Mouse (Mus musculus): ENCODE measurements around the gene Bcor. TPM values are rescaled to one million over a fixed set of nuclear protein-coding genes. Genes with fewer than 3 reads are reported as not detected.

Bcor gene
- 16.7 and 17.4 TPM in 2 replicates for polyA plus RNA-seq (2015; fragmentation: Nextera tagmentation; extraction: Ambion mirVana)

DNA sequence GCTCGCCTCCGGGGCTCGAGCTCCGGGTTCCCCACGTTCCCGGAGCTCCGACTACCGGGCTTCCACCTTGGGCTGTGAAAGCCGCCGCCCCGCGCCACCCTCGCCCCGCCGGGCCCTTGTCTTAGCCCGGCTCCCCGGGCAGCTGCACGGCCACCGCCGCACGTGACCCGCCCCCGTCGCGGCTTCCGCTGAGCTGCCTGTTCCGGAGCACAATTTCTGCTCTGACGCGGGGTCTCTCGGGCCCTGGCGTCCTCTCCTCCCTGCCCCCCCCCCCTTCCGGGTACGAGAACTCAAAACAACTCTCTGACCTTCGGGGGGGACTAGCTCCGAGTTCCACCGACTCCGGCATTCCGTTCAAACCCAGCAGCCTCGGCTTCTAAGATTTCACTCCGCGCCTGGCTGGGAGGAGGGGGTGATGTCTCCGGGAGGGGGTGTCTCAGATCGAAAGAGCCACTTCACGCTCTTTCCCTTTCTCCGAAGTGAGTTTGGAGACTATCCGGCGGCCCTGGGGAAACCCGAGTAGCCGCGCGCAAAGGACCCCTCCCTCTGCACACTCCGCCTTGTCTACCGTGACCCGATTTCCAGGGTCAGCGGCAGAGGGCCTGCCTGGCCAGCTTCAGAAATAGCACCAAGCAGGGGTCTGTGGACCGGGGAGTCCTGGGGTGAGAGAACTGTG is at the start of gene Bcor:
TSS of gene Bcor (minus strand) at position 375 of the 676 bp plus-strand sequence.
- peak; percentile 41; the same call in 1 of the 2 replicates for ATAC-seq (ENCODE audit: insufficient number of reproducible peaks, insufficient read depth, low FRiP score, low TSS enrichment, low read depth)

DNA sequence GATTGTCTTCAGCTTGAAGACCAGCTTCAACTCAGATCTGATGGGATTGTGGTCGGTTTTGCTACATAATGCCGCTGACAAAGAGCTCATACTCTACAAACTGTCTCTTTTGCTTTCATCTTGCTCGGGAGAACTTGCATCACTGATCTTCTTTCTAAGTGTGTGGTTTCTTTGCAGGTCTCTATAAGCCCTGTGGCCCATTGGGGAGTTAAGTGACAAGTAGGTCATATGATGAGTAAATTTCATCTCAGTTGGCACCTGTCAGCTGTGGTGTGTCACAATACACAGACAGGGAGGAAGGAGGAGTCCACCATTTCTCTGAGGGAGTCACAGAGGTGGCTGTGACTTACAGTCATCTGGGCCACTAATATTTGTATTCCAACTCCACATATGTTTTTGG is 42.8 kb upstream of the Bcor start:
- Histone ChIP-seq H3K27ac (no peak overlapping the region), H3K4me1 (no peaks in the 10 kb centered on the region), H3K9me3 (no peaks in the 10 kb centered on the region), H3K9ac (no peak overlapping the region), H3K36me3 (no peaks in the 10 kb centered on the region), H3K4me3 (no peak overlapping the region), H3K4me2 (no peak overlapping the region), H3K27me3 (no peaks in the 10 kb centered on the region)
- 73% methylated on average over 3 of the region's 3 CpGs for WGBS
- ATAC-seq (ENCODE audit: insufficient number of reproducible peaks, insufficient read depth, low FRiP score, low TSS enrichment, low read depth) = no peak

More for the DNA sequence above, at the start of gene Bcor:
- Histone ChIP-seq H3K9me3 (no peaks in the 10 kb centered on the region), H3K27ac (peak within 1 kb of the TSS; percentile 89), H3K4me3 (peak within 1 kb of the TSS; percentile 47), H3K36me3 (no peaks in the 10 kb centered on the region), H3K4me2 (peak within 1 kb of the TSS; percentile 63), H3K4me1 (peaks cover 31% of the 10 kb centered on the region), H3K9ac (peak within 1 kb of the TSS; percentile 67), H3K27me3 (peaks cover 57% of the 10 kb centered on the region)
- 4% methylated on average over 53 of the region's 56 CpGs for WGBS

DNA sequence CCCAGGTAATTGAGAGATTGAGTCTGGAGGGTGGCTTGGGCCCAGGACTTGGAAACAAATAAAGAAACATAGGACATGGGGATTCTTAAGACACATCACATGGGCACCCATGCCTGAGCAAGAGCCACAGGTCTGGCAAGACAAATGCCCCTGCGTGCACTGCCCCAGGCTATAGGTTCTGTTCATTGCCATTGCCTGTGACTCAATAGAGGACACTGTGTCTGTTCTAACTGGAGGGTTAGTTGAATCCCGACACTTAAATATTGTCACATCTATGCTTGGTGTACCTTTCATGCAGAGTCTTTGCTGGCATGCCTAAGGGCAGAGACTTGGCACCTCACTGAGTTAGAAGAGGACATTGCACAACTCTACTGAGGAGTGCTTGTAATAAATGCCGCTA is 41.0 kb upstream of the Bcor start:
- Histone ChIP-seq H3K9me3 (no peaks in the 10 kb centered on the region), H3K4me2 (no peak overlapping the region), H3K4me1 (no peaks in the 10 kb centered on the region), H3K4me3 (no peak overlapping the region), H3K36me3 (no peaks in the 10 kb centered on the region), H3K27me3 (peaks cover 4% of the 10 kb centered on the region; the same call in 1 of the 2 replicates), H3K27ac (no peak overlapping the region), H3K9ac (no peak overlapping the region)
- 88% methylated on average over 3 of the region's 3 CpGs for WGBS
- ATAC-seq (ENCODE audit: insufficient number of reproducible peaks, insufficient read depth, low FRiP score, low TSS enrichment, low read depth) = no peak

DNA sequence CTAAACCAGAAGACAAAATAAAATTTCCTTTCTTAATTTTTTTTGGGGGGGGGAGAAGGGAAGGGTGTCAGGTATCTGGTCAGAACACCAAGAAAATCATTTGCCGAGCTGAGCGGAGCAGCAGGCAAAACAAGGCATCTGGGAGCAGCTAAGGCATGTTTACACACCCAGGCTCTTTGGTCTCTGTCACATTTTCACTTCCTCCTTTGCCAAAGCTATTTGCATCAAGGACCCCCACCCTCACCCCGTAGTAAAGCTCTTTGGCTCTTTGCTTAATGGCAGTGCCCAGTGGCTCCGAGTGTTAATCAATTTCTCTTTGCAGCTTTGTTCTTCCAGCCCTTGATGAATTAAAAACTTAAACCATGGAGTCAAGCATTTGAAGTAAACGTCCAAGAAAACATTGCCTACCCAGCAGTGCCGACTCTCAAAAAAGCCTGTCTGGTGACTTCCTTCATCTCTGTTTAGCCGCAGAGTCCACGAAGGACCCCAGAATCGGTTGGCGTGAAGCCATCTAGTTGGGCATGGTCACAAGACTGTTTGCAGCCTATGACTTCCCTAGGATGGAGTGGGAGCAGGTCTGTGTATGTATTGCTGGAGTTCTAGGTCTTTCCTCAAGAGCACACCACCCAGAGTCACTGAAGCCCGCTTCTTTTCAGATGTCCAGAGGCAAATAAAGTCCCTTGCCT is 35.2 kb upstream of the Bcor start:
- Histone ChIP-seq H3K9me3 (no peaks in the 10 kb centered on the region), H3K4me3 (no peak overlapping the region), H3K27me3 (peaks cover 4% of the 10 kb centered on the region; the same call in 1 of the 2 replicates), H3K4me2 (no peak overlapping the region), H3K9ac (no peak overlapping the region), H3K36me3 (no peaks in the 10 kb centered on the region), H3K27ac (no peak overlapping the region), H3K4me1 (no peaks in the 10 kb centered on the region)
- no peak for ATAC-seq (ENCODE audit: insufficient number of reproducible peaks, insufficient read depth, low FRiP score, low TSS enrichment, low read depth)
- 65% methylated on average over 11 of the region's 11 CpGs for WGBS

DNA sequence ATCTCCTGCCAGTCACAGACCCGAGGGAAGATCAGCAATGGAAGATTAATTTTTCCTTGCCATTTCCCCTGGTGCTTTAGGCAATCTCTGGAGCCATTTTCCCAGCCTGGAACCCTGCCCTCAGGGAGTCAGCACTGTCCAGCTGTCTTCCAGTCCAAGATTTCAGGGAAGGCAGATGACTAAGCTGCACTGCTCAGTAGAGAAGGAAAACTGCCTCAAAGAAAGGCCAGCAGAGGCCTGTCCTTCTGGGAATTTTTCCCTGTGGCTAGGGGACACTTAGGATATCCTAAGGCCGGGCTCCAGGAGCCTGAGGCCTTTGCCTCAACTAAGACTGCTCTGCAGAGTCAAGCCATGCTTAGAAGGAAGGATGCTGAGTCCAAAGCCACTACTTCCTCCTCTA is 32.2 kb upstream of the Bcor start:
- 65% methylated on average over 2 of the region's 2 CpGs for WGBS
- ATAC-seq (ENCODE audit: insufficient number of reproducible peaks, insufficient read depth, low FRiP score, low TSS enrichment, low read depth) = no peak

DNA sequence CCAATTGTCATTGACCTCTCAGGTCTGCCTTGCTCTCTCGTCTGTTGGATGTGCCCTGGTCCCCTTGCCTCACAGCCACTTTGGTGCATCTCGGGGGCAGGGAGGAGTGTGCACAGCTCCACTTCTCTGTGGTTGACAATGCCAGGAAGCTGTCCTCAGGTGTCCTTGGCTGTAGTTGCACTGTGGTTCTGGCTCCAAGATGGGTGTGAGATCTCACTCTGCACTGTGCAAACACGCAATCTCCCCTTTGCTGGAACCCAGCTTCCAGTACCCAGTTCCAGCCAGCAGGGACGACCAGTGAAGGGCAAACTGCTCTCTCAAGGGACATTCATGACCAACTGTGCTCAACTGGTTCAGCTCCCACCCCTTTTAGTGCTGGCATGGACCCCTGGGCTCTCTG is 29.4 kb upstream of the Bcor start:
- no peak overlapping the region for H3K9ac ChIP-seq
- H3K4me1 ChIP-seq = no peaks in the 10 kb centered on the region; the same call in 1 of the 2 replicates
- H3K27ac ChIP-seq = no peak overlapping the region
- no peak for ATAC-seq (ENCODE audit: insufficient number of reproducible peaks, insufficient read depth, low FRiP score, low TSS enrichment, low read depth)
- H3K36me3 ChIP-seq = no peaks in the 10 kb centered on the region
- H3K4me3 ChIP-seq = no peak overlapping the region
- 0 out of 2 replicates have a peak, but pooled peaks cover 4% of the 10 kb centered on the region for H3K27me3 ChIP-seq
- H3K4me2 ChIP-seq = no peak overlapping the region
- H3K9me3 ChIP-seq = no peaks in the 10 kb centered on the region
- WGBS = 73% methylated on average over 4 of the region's 4 CpGs

More for the DNA sequence above, 32.2 kb upstream of the Bcor start:
- Histone ChIP-seq H3K27me3 (peaks cover 7% of the 10 kb centered on the region; the same call in 1 of the 2 replicates), H3K9me3 (no peaks in the 10 kb centered on the region), H3K4me3 (no peak overlapping the region), H3K4me1 (no peaks in the 10 kb centered on the region), H3K4me2 (no peak overlapping the region), H3K27ac (no peak overlapping the region), H3K36me3 (no peaks in the 10 kb centered on the region), H3K9ac (no peak overlapping the region)

DNA sequence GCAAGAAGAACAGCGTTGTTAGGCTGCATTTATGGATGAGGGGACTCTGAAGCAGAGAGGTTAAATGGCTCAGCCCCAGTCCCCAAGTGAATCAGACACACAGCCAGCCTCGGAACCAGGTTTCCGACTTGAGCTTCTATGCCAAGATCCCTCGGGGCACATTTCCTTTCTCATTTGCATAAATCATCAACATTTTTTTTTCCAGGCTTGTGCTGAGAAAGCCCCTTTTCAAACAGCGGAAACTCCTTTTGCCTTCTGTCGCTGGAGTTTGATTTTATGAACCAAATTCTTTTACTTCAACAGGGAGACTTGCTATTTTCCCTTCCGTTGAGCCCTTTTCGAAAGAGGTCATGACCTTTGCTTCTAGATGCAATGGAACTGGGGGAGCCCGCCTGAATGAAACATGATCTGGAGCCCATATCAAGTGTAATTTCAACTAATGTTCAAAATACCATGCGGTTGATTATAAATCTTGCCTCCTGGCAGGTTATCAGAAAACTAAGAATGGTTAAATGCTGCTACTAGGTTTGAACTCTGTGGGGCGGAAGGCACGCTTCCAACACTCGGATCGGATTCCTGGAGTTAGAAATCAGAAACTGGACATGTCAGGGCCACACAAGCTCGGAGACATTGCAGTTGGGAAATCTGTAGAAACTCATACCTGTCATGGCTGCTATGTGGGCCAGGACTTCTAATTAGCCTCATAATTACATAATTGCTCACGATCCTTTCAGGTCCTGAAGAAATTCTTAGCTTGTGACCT is 15.2 kb upstream of the Bcor start:
- no peak for ATAC-seq (ENCODE audit: insufficient number of reproducible peaks, insufficient read depth, low FRiP score, low TSS enrichment, low read depth)
- Histone ChIP-seq H3K4me1 (peaks cover 12% of the 10 kb centered on the region), H3K27ac (no peak overlapping the region), H3K9me3 (no peaks in the 10 kb centered on the region), H3K4me3 (no peak overlapping the region), H3K36me3 (no peaks in the 10 kb centered on the region), H3K4me2 (peak overlapping the region; percentile 11; the same call in 1 of the 2 replicates), H3K9ac (no peak overlapping the region), H3K27me3 (peaks cover 8% of the 10 kb centered on the region)
- 32% methylated on average over 16 of the region's 16 CpGs for WGBS

DNA sequence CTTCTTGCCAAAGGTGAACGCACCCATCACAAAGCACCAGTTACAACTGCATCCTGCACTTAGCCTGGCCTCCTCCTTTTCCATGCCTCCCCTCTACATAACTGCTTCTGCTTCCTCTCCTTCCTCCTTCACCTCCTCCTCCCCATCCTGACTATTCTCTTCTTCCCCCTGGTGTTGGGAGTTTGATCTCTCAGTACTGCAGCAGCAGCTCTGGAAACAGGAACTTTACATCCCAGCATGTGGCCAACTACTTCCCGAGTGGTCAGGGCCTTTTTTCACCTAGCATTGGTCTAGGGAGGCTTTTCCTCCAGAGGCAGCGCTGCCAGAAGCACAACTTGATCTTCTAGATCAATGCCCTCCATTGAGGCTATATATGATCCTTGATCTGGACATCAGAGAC is 10.0 kb upstream of the Bcor start:
- ATAC-seq (ENCODE audit: insufficient number of reproducible peaks, insufficient read depth, low FRiP score, low TSS enrichment, low read depth) = no peak

DNA sequence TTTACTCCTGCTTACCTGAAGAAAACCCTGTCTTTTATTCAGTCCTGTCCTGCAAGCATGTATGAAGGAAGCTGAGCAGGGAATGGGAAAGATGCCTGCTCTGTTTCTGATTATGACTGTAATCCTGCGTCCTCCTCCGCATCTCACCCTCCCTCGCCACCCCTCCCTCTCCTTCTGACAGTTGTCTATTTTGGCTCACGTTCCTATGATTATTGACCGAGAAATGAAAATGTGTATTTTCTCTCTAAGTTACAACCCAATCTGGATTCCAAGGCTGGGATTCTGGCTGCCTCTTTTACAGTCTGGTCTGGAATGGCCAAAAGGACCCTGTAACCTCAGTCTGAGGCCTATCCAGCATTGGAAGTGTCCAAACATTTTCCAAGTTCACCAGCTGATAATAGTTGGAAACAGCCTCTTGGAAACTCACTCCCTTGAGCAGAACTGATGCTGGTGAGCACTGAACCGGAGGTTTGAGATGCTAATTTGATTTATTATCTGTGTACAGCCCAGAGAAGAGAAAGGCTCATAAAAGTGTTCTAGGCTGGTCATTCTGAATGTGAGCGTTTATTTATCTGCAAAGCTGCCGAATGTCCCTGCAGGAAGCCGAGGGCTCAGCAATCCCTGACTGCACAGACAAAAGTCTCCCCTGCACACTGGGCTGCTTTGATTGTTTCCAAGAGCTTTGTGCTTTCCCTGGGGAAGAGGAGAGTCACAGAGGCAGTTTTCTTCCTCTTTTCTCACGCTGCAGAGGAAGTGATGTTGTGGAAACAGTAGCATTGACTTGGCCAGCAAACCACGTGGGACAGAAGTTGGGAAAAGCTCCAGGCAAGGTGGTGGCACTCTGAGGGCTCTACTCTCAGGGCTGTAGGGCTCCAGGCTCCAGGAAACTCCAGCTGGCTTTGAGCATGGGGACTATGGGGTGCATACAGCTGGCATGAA is 4.7 kb upstream of the Bcor start:
- H3K4me1 ChIP-seq = 0 out of 2 replicates have a peak, but pooled peaks cover 7% of the 10 kb centered on the region
- H3K9ac ChIP-seq = no peak overlapping the region
- H3K9me3 ChIP-seq = no peaks in the 10 kb centered on the region
- H3K4me3 ChIP-seq = no peak overlapping the region
- no peak for ATAC-seq (ENCODE audit: insufficient number of reproducible peaks, insufficient read depth, low FRiP score, low TSS enrichment, low read depth)
- no peak overlapping the region for H3K4me2 ChIP-seq
- H3K36me3 ChIP-seq = no peaks in the 10 kb centered on the region
- WGBS = 40% methylated on average over 11 of the region's 11 CpGs
- H3K27me3 ChIP-seq = peaks cover 9% of the 10 kb centered on the region
- peak overlapping the region; percentile 22; the same call in 1 of the 2 replicates for H3K27ac ChIP-seq

More for the DNA sequence above, 10.0 kb upstream of the Bcor start:
- peaks cover 8% of the 10 kb centered on the region for H3K27me3 ChIP-seq
- no peak overlapping the region for H3K27ac ChIP-seq
- 41% methylated on average over 3 of the region's 3 CpGs for WGBS
- peaks cover 5% of the 10 kb centered on the region for H3K4me1 ChIP-seq
- no peak overlapping the region for H3K4me2 ChIP-seq
- H3K9ac ChIP-seq = no peak overlapping the region
- no peaks in the 10 kb centered on the region for H3K36me3 ChIP-seq
- H3K4me3 ChIP-seq = no peak overlapping the region
- no peaks in the 10 kb centered on the region for H3K9me3 ChIP-seq

DNA sequence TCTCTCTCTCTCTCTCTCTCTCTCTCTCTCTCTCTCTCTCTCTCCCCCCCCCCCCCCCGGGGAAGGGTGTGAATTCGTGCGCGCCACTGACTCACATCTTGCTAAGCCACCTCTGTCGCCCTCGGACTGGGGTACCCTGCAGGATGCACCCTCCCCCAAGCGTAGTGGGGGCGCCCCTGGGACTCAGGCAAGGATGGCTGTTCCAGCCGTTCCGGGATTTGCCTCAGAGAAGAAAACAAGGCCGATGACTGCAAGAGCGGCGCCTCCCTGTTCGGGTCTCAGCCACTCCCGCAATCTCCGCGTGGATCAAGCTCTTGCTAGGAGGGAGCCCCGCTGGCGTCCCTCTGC is 647 bp downstream of the Bcor start:
- ATAC-seq (ENCODE audit: insufficient number of reproducible peaks, insufficient read depth, low FRiP score, low TSS enrichment, low read depth) = 0 out of 2 replicates have a peak, but pooled peaks have one; percentile 21

More for the DNA sequence above, 647 bp downstream of the Bcor start:
- Histone ChIP-seq H3K36me3 (no peaks in the 10 kb centered on the region), H3K27me3 (peaks cover 62% of the 10 kb centered on the region), H3K9ac (peak overlapping the region; percentile 67), H3K4me3 (peak overlapping the region; percentile 47), H3K4me1 (peaks cover 28% of the 10 kb centered on the region), H3K4me2 (peak overlapping the region; percentile 63), H3K9me3 (no peaks in the 10 kb centered on the region), H3K27ac (peak overlapping the region; percentile 89)
- WGBS = 5% methylated on average over 18 of the region's 19 CpGs
